Mouse (Mus musculus) lung, postnatal 14 days (tissue): ENCODE measurements around the gene Mrm1.
A peak's percentile ranks its signal among the peaks of the same experiment; 100 is the strongest.
"Not testable (repeated sequence)": the region's sequence is repeated elsewhere in the genome, so short reads cannot be mapped to it uniquely, and the experiment has no call there.

Source experiments
- DNase-seq: peaks from one replicate; pipeline ENCODE4 v3.0.0; 2021

Gene Mrm1

DNA sequence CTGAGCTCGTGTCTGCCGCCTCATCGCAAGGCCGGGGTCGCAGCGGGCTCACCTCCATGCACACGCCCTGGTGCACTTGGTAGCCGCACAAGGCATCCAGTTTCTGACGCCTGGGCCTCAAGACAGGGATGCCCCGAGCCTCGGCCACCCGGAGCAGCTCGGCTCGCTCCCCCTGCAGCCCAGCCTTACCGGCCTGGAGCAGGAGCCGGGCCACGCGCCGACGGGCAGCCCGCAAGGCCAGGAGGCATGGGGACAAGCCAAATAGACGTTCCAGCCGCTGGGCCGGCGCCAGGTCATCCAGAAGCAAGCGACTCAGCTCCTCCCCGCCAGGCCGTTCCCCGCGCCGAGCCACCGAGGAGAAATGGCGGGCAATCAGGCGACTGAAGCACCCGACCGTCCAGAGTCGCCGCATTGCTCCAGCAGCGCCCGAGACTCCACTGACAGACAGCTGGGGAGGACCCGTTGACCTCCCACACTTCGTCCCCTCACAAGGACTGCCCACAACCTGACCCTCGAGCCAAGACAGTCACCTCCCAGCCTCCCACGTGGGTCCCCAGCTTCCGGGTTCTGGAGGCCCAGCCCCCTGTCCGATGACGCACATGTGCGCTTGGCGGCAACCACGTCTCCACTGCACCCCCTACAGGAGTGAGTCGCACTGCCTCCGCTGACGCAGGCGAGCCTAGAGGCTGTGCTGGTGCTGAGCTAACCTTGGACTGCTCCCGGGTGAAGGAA, at the start of gene Mrm1:
Gene Mrm1 (minus strand): TSS at position 555 of the 732 bp plus-strand sequence.
- DNase-seq: peak; percentile 96

DNA sequence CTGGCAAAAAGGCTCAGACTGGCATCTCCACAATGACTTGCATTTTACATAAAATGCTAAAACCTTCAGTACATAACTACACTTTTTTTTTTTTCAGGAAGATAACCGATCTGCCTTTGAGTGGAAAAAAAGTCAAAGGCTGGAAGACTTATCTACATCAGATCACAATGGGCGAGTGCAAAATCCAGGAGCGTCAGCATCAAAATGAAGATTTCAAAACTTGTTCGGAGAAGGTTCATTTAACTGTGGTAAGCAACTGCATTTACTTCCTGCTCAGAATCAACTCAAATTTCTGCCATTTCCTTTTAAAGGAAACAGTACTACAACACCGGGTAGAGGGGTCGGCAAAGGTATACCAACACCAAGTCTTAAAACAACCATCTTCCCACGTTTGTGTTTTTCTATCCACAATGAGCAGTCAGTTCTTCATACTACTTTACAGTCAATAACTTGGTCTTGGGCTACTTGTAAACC, 49.5 kb upstream of the Mrm1 start:
- no peak for DNase-seq

DNA sequence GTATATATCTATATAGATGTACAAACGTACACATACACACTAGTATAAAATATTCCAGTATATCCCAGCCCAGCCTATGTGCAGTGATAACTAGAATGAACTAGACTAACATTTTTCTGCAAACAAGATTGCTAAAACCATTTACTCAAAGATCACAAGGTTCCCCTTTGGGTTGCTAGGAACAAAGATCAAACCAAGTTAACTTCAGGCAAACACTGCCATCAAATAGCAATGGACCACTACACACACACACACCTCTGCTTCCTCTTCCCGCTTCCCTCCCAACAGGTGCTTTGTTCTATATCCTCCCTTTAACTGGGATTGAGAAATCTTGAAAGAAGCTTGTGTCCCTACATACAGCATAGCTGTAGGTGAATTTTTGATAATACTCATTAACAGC, 48.3 kb upstream of the Mrm1 start:
- DNase-seq: no peak

DNA sequence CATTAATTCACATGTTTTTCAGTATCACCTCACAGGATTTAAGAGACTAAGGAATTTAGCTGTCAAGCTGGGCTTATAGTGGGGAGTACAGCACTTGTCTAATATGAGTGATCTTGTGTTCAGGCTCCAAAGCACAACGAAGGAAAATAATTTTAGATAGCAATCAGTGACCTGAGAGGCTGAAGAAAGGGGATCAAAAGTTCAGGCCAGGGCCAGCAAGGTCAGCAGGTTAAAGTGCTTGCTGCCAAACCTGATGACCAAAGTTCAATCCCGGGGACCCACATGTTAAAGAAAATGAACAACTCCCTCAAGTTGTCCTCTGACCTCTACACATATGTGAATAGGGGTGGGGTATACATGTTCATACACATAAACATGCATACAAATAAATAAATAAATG, 46.0 kb upstream of the Mrm1 start:
- no peak for DNase-seq

DNA sequence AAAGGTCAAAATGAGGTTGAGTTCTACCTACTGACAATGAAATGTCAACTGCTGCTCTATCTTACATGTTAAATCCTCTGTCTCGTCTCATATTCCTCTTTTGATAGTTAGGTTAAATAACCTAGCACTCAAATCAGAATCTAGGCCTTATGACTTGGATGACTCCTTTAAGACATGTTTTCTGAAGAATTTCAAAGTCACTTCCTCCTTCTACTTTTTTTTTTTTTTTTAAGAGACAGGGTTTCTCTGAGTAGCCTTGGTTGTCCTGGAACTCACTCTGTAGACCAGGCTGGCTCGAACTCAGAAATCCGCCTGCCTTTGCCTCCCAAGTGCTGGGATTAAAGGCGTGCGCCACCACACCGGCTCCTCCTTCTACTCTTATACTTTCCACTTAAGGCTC, 36.0 kb upstream of the Mrm1 start:
- no peak for DNase-seq

DNA sequence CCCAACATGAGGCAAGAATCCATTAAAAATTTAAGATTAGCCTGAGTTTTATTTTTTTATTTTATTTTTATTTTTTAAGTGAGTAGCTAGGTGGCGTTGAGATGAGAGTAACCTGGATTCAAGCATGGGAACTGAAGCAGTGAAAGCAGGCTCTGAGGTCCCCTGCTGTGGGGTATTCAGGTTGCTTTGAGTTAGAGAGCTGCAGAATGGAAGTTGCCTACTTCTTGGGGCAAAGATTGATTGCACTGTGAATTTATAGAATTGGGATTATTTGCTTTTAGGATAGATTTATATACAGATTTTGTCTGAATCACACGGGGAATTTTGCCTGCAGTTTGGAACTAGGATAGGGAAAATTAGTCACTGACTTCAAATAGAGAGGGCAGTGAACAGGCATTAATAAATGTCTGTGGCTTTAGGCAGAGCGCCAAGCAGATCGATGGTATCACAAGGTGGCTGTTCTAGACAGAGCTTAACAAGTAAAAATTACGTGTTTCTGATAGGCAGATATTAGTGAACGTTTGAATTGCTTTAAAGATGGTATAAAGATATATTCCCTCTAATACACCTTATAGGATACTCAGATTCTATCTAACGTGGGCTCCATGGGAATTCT, 28.3 kb upstream of the Mrm1 start:
- DNase-seq: no peak

DNA sequence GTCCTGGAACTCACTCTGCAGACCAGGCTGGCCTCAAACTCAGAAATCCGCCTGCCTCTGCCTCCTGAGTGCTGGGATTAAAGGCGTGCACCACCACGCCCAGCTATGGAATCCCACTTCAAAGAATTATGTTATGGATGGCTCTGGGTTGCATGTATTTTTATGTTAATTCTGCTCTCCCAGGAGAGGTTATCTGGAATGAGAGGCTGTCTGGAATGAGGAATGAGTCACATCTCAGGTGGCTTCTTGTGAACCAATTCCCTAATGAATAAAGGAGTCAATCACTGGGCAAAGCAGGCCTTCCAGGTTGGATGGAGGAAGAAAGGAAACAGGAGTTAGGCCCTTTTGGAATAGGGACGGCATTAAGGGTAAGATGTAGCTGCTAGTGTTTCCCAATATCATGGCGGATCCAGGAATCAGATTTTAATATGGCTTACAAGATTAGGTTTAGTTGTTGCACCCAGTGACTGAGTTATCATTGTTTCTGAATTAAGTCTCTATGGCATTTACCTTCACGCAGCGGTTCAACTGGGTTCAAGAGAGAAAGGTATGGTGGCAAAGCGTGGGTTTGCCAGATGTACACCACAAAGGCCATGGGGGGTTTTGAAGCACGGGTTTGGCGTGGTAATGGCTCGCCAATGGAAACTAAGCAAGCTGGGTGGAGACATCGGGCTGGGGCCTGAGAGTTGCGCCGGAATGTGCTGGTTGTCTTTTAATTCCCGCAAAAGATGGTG, 27.6 kb upstream of the Mrm1 start:
- DNase-seq: no peak

DNA sequence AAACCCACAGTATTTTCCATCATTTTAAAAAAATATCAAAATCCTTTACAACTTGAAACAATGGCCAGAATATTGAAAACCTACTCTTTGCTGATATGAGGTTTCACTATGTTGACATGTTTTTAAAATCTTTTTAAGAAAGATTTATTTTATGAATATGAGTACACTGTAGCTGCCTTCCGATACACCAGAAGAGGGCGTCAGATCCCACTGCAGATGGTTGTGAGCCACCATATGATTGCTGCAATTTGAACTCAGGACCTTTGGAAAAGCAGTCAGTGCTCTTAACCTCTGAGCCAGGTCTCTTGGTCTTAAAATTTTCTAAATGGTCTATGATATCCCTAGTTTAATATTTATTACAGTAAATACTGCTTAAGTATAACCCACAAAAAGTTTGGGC, 20.0 kb upstream of the Mrm1 start:
- DNase-seq: no peak

DNA sequence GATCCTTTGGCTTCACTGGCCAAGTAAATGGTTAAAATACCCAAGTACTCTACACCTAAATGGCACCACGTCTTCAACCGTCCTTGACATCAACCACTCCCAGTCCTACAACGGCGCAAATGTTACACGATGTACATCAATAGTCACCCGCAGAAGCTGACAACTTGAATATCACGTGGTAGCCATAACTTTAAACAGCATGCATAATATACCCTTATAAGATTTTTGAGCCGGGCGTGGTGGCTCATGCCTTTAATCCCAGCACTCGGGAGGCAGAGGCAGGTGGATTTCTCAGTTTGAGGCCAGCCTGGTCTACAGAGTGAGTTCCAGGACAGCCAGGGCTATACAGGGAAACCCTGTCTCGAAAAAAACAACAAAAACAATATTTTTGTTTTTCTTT, 10.2 kb upstream of the Mrm1 start:
- DNase-seq: not testable (repeated sequence)

DNA sequence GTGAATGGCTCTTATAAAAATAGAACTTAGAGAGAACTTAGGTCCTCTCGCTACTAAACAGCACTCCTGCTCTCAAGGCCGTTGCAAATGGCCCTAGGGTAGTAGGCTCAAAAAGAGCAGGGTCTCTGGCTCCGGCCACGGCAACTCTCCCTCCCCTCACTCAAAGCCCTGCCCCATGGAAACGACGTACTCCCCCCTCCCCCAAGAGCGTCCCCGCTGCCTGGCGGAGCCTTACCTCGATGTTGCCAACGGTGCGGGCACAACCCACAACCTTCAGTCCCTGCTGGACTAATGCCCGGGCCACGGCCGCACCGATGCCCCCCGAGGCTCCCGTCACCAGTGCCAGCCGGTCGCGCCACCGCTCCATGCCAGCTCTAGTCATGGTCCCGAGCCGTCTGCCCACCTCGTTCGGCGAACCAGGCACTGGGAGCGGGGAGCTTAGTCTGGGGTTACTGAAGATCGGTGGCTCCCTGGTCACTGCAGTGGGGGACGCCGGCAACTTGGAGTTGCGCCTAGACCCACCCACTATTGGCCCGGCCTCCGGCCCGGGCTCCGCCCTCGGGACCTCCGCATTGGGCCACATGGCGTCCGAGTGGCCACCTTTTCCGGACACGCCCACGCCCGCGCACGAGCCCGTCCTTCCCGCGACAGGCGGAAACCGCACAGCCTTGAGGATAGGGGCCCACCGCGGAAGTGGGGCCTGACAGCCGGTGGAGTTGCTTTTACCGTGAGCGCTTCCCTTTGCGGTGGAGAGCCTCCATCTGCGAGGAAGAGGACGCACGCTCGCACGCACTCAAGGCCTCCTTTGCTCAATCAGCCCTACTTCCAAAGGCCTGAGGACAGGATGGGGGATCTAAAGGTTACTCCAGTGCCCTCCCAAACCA, 9.4 kb upstream of the Mrm1 start, which contains the start of gene Dhrs11:
Gene Dhrs11 (minus strand): TSS at position 479 of the 884 bp plus-strand sequence.
- peak; percentile 95 for DNase-seq

DNA sequence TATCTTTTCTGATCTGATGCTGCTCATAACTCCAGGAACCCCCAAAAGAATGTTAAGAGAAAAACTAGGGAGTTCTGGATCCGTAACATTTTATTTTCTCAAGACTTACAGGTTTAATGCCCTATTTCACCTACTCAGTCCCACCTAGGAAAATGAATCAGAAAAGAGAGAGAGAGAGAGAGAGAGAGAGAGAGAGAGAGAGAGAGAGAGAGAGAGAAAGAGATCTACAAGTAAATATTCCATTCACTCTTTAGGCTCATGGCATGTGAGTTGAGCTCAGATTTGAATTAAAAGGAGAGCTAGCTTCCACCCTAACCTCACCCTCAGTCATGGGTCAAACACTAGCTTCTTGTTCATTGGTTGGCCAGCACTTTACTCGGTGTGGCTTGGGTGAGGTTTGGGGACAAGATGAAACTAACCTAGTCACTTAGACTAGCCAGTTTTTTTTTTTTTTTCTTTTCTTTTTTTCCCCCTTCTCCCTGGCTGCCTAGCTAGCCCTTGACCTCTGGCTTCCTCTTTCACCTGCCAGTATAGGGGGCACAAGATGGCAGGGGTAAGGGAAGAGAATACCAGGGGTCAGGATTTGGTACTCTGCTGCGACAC, 8.7 kb upstream of the Mrm1 start:
- no peak for DNase-seq

DNA sequence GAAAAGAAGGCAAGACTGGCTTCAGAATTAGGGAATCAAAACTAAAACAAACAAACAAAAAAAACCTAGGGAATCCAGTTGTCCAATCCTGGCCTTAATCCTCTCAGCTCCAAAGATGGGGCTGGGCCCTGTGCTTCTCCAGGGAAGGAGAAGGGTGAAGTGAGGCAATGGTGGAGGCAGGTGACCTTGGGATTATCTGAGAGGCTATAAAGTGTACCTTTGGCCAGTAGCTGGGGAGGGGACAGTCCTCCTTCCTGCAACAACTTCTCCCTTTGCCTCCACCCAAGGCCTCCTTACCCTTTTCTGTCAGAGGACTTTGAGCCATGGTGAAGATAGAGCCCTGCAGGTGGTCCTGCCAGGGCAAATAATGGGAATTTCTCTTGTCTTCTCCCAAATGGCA, 8.2 kb upstream of the Mrm1 start:
- no peak for DNase-seq

DNA sequence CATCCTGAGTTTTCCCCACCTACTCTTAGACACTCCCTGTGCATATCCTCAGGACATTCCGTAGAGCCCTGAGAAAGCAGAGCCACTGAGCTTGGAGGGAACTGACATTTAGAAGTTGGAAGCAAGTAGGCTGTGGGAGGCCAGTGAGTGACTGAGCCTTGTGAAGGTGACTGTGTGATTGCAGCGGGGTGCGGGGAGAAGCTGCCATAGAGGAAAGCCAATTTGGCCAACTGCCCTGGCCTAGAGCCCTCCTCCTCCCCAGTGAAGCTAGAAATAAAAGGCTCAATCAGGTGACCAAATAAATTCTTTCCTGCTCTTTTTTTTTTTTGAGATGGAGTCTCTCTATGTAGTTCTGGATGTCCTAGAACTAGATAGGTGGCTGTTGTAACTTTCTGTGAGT, 6.9 kb upstream of the Mrm1 start:
- DNase-seq: peak; percentile 61

DNA sequence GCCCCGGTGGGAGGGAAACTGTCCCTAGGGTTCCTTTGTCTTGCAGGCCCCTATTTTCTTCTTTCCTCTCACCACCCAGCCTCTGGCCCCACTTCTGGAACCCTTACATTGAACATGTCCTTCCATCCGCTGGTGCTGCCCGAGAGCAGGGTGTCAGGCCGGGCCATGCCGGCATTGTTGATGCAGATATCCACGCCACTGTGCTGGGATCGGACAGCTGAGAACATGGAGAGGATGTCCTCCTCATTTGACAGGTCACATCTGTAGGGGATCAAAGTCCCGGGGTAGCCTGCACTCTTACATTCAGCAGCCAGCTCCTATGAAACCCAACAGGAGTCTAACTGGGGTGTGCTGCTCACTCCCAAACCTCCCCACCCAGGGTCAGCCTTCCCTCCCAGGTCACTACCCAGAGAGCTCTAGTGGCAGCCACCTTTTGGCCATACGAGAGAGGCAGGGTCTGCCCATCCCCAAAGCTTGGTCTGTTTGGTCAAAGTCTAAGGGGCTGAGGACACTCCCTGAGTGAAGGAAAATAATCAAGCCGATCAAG, 6.0 kb upstream of the Mrm1 start:
- DNase-seq: no peak

DNA sequence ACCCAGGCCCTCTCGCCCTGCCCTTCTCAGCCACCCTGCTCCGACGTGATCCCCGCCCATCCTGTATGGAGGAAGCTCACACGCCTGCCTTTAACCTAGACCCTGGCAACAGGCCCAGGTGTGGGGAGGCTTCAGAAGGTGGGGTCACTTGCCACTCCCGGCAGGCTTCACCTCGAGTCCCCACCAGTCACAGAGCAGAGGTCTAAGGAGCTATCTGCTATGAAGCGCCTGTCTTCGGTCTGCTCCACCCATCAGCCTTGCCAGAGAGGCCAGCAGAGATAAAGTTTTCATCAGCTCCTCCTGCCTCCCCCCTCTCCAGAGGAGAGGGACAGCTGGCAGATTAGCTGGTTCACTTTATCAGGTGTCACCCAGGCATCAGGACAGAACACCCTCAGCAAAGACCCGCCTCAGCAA, 4.2 kb upstream of the Mrm1 start:
- DNase-seq: no peak

DNA sequence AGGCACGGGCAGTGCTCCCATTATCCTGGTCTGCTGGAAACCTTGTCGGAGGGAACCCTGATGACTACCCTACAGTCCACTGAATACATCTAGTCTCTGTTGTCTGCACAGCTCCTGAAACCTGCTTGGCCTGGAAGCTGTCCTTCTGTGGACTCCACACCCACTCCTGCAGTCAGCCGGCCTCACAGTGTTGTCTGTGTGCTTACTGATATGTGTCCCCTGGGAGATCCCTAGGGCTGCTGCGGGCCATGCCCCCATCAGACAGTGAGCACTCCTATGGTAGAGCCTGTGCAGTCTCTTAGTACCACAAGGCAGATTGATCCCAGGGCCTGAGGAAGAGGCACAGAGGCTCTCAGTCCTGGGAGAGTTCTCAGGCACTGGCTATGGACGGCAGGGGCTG, 3.2 kb upstream of the Mrm1 start:
- no peak for DNase-seq

DNA sequence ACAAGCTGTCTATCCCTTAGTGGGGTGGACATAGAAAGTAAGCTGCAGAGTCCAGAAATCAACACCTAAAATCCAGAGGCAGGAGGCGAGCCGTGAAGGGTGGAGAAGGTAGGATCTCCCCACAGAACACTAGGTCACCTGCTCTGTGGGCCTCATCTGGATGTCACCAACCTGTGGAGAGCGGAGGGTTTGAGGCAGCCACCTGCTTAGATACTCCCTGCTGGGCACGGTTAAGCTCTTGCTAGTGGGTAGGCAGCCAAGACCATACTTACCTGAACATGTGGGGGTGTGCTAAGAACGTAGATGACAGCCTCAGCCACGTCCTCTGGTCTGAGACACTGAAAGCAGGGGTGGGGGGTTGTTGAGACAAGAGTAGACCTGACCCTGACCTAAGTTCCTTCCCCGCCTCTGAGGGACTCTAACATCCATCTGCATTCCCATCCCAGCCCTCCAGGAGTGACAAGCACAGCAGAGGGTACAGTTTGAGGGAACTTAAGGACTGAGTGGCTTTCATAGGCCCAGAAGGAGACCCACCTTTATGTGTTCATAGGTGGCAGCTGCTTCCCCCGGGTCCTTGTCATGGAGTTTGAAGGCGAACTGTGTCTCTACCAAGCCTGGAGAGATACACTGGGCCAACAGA, 1.9 kb upstream of the Mrm1 start:
- DNase-seq: no peak

DNA sequence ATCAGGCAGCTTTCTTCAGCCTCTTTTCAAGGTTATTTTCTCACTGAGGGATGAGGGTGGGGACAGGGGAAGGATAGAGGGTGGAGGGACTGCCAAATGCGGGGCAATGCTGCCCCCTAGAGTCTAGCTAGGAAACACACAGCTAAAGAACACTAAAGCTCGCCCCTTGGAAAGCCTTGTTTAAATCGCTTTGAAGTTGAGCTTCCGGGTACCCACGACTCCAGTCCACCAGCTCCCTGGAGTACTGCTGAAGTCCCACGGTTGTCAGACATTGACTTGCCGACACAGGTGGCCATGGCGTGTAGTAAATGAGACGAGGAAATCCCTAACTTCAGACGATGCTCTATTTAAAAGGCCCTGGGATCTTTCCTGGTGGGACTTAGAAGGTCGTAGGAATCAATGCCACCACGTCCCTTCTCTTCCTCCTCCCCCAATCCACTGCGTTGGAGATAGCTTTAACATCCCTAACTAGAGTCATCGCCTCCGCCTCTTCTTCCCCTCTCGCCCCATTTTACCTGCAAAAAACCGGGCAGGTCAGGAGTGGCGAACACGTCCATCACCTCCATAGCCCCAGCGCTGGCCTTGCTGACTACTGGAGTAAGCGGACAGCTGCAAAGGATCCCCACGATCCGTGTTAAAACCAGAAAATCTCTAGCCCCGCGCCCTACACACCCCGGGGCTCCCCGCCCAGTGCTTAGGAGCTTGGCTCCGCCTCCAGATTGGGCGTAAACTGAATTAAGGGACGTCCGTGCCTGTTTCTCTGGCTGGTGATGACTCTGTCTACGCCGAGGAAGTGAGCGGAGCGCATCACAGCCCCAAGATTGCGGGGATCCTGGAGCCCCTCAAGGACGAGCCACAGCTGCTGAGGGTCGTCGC, 992 bp downstream of the Mrm1 start:
- peak; percentile 80 for DNase-seq

DNA sequence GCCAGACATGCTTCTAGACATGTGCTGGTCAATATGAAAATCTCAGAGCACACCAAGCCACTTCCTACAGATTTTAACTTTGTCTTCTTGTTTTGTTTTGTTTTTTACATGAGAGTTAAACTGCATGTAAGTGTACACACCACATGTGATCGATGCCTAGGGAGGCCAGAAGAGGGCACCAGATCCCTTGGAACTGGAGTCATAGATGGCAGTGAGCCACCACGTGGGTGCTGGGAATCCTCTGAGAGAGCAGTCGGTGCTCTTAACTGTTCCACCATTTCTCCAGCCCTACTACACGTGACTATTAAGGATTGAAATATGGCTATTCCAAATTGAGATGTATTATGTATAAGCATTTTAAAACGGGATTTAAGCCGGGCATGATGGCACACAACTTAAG, 2.0 kb downstream of the Mrm1 start:
- no peak for DNase-seq

DNA sequence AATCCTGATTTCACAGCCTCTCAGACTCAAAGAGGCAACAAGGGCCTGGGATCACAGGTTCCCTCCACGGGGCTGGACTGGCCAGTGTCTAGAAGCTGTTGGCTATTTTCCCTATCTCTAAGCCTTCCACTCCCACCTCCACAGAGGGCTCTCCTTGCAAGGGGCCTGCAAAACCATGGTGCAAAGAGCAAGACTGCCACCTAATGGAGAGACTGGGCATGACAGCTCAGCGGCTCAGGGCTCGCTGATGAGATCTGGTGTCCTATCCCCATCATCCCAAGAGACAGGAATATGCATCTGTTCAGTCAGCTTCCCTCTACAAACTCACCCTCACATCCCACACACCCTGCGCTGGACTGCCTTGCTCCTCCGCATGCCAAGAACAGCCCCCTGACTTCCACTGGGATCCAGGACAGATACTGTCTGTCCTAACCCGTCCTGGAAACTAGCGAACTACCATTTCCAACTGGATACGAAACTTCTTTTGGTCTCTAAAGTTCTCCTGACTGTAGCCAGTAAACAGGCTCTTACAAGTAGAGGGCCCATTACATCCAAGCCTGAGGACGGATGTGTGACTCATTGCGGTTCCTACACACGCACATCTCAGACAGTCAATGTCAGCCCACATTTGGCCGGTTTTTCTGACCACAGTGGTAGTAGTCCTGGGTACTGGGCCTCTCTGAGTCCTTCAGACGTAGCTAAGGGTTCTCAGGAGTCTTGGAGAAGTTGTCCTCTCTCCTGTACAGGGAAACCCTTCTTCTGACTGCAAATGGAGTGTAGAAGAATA, 5.4 kb downstream of the Mrm1 start:
- DNase-seq: peak; percentile 80
